Mouse (Mus musculus) heart, adult 2 months (tissue): ENCODE measurements around the gene Cacng3. TPM values are rescaled to one million over a fixed set of nuclear protein-coding genes. Genes with fewer than 3 reads are reported as not detected.

Experiments used
- DNase-seq, 2 experiments: peaks; one replicate each; pipeline ENCODE4 v3.0.0; 2021
- H3K27ac ChIP-seq: fragments of 200-600 bp; 2 replicates; pipeline ENCODE4 v1.8.1; 2022
- H3K27me3 ChIP-seq: fragments of 200-500 bp; 2 replicates; pipeline ENCODE4 v1.6.1; 2012; ENCODE audit warnings: mild to moderate bottlenecking, low read length, inconsistent platforms, mixed read lengths; ENCODE audit not compliant: control insufficient read depth, insufficient read depth
- H3K36me3 ChIP-seq: fragments of 200-500 bp; 2 replicates; pipeline ENCODE4 v1.6.1; 2012; ENCODE audit warnings: low read length, inconsistent platforms; ENCODE audit not compliant: control insufficient read depth, insufficient read depth
- H3K4me1 ChIP-seq: fragments of 200-500 bp; 2 replicates; pipeline ENCODE4 v1.6.1; 2011; ENCODE audit warnings: low read length; ENCODE audit not compliant: control insufficient read depth, insufficient read depth
- H3K4me3 ChIP-seq: fragments of 200-600 bp; 2 replicates; pipeline ENCODE4 v1.8.1; 2022
- H3K79me2 ChIP-seq: fragments of 200-500 bp; replicated peaks from 2 replicates; pipeline ENCODE4 v1.6.1; 2012; ENCODE audit warnings: mild to moderate bottlenecking, inconsistent platforms, low read length, moderate library complexity, mixed read lengths; ENCODE audit not compliant: control insufficient read depth, insufficient read depth
- H3K9ac ChIP-seq: fragments of 200-500 bp; 2 replicates; pipeline ENCODE4 v1.6.1; 2012; ENCODE audit warnings: low read depth, mild to moderate bottlenecking, control low read depth, inconsistent platforms, low read length, mixed read lengths
- CTCF ChIP-seq: fragments of 200-600 bp; IDR thresholded peaks from 2 replicates; pipeline ENCODE4 v1.8.1; 2022; ENCODE audit warnings: antibody characterized with exemption, mild to moderate bottlenecking, moderate library complexity
- EP300 ChIP-seq: fragments of 200-500 bp; IDR thresholded peaks from 2 replicates; pipeline ENCODE4 v1.6.1; 2011; ENCODE audit warnings: low read depth, low read length, control low read depth; ENCODE audit not compliant: insufficient read depth
- POLR2A ChIP-seq: fragments of 200-500 bp; IDR thresholded peaks from 2 replicates; pipeline ENCODE4 v1.6.1; 2011; ENCODE audit warnings: mild to moderate bottlenecking, low read depth, low read length, control low read depth; ENCODE audit not compliant: insufficient read depth
- WGBS: fragments of 180-500 bp; shearing (Covaris S2); methylation state at CpG from one replicate; pipeline ENCODE4 v1.1.7; 2018; 5-methylcytosine and 5-hydroxymethylcytosine counted together
- intact Hi-C: fragments of 180-260 bp; cut with DNase I; formaldehyde crosslinking; loops from one replicate; pipeline ENCODE4 v1.15.1; 2025
- polyA plus RNA-seq: library from polyadenylated mRNA; depleted of rRNA; stranded (reverse); fragments of >200 nt; gene quantifications from 2 replicates; pipeline ENCODE4 v1.2.3, GENCODE M21; 2012
- total RNA-seq, 2 experiments: library from RNA; stranded (reverse); gene quantifications; 2 replicates each; pipeline ENCODE4 v1.2.3; 2021

The Cacng3 gene
- total and polyA plus RNA-seq, 3 experiments = not detected

- peaks cover 4% of the 10 kb centered on the region for H3K4me1 ChIP-seq
- 70% methylated on average over 5 of the region's 5 CpGs for WGBS
- no peak overlapping the region for H3K27ac ChIP-seq
- peaks cover 2% of the 10 kb centered on the region; the same call in 1 of the 2 replicates for H3K36me3 ChIP-seq
- no peak for DNase-seq
- TF ChIP-seq EP300 (no peak), POLR2A (no peak), CTCF (no peak)
- H3K9ac ChIP-seq = no peak overlapping the region
- H3K27me3 ChIP-seq = no peaks in the 10 kb centered on the region
- intact Hi-C loops = loop anchor here (10.0 kb wide), 1 partner anchor 62 kb away; no protein-coding TSS in a partner anchor
- H3K4me3 ChIP-seq = no peak overlapping the region
- H3K79me2 ChIP-seq = no peaks in the 10 kb centered on the region
Measured at GRCm38 (mm10) chr7:122632946-122633345, 37.3 kb upstream of the Cacng3 start.

GRCm38 (mm10) chr7:122633463-122633862 is 36.8 kb upstream of the Cacng3 start:
- Histone ChIP-seq H3K79me2 (no peaks in the 10 kb centered on the region), H3K27ac (no peak overlapping the region), H3K27me3 (no peaks in the 10 kb centered on the region), H3K36me3 (peaks cover 2% of the 10 kb centered on the region; the same call in 1 of the 2 replicates), H3K4me1 (peaks cover 4% of the 10 kb centered on the region), H3K9ac (no peak overlapping the region), H3K4me3 (no peak overlapping the region)
- 79% methylated on average over 5 of the region's 5 CpGs for whole genome bisulfite sequencing
- TF ChIP-seq EP300 = no peak
- TF ChIP-seq CTCF = no peak
- no peak for TF ChIP-seq POLR2A
- no peak for DNase-seq
- intact Hi-C loops = loop anchor here (10.0 kb wide), 1 partner anchor 61 kb away; no protein-coding TSS in a partner anchor

DNA sequence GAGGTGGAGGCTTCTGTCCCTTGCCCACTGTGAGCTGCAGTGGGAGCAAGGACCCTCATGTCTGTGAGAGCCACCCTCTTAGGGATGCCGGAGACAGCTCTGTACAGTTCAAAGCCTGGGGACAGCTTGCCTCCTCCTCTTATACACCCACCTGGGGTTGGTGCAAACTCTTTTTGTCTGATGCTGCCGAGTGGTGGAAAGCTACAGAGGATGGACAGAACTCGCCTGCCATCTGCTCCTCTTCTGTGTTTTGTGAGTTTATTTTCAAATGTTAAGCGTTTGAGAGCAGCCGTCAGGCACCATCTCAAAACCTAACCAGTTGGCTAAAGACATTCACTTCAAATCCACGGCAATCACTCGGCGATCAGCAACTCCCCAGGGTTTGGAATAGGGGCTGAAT is 26.6 kb upstream of the Cacng3 start:
- no peaks in the 10 kb centered on the region for H3K79me2 ChIP-seq
- H3K27me3 ChIP-seq = no peaks in the 10 kb centered on the region
- TF ChIP-seq CTCF (no peak), POLR2A (no peak), EP300 (no peak)
- no peak overlapping the region for H3K27ac ChIP-seq
- H3K9ac ChIP-seq = no peak overlapping the region
- H3K36me3 ChIP-seq = no peaks in the 10 kb centered on the region
- no peaks in the 10 kb centered on the region for H3K4me1 ChIP-seq
- intact Hi-C loops = no loop called here
- WGBS = 88% methylated on average over 8 of the region's 8 CpGs
- no peak for DNase-seq
- H3K4me3 ChIP-seq = no peak overlapping the region

DNA sequence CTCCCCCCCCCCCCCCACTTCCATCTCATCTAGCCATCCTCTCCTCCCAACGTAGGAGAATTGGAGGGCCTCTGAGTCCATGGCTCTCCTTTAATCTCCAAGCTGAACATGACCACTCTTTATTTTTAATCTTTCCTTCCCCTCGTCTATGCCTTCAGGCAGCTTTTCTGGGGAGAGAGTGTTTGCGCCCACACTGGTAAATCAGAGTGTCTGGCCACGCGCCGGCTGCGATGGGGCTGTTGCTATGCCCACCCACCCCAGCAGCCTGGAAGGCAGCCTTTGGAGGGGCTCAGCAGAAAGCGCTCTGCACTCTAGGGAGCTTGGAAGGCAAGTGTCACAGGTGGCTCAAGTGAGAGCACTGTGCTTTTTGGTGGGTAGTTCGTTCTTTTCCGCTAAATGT is 21.0 kb upstream of the Cacng3 start:
- H3K27ac ChIP-seq = no peak overlapping the region
- intact Hi-C loops = no loop called here
- H3K27me3 ChIP-seq = no peaks in the 10 kb centered on the region
- no peaks in the 10 kb centered on the region for H3K79me2 ChIP-seq
- WGBS = 69% methylated on average over 10 of the region's 10 CpGs
- no peak for DNase-seq
- no peaks in the 10 kb centered on the region for H3K36me3 ChIP-seq
- TF ChIP-seq POLR2A = no peak
- TF ChIP-seq EP300 = no peak
- TF ChIP-seq CTCF = no peak
- H3K4me1 ChIP-seq = no peaks in the 10 kb centered on the region
- H3K4me3 ChIP-seq = no peak overlapping the region
- H3K9ac ChIP-seq = no peak overlapping the region

DNA sequence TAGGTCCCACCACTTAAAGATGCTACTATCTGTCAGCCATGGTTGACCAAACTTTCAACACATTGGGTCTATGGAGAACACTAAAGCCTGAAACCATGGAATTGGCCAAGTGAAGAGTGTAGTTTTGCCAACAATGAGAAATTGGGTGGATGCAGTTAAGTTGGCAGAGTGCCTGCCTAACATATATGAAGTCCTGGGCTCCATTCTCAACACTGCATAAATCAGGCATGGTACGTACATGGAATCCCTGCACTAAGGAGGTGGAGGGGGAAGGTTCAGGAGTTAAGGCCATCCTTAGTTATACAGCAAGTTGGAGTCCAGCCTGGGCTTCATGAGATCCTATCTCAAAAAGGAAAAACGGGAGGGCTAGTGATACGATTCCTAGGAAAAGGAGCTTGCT is 17.8 kb upstream of the Cacng3 start:
- Histone ChIP-seq H3K9ac (no peak overlapping the region), H3K79me2 (no peaks in the 10 kb centered on the region), H3K4me1 (no peaks in the 10 kb centered on the region), H3K27ac (no peak overlapping the region), H3K4me3 (no peak overlapping the region), H3K36me3 (no peaks in the 10 kb centered on the region), H3K27me3 (no peaks in the 10 kb centered on the region)
- no peak for DNase-seq
- intact Hi-C loops = no loop called here
- WGBS = 80% methylated on average over 3 of the region's 3 CpGs
- no peak for TF ChIP-seq CTCF
- TF ChIP-seq POLR2A = no peak
- no peak for TF ChIP-seq EP300

- no peak for DNase-seq
- Histone ChIP-seq H3K4me3 (no peak overlapping the region), H3K27me3 (no peaks in the 10 kb centered on the region), H3K27ac (no peak overlapping the region), H3K9ac (no peak overlapping the region), H3K36me3 (no peaks in the 10 kb centered on the region), H3K4me1 (no peaks in the 10 kb centered on the region), H3K79me2 (no peaks in the 10 kb centered on the region)
- intact Hi-C loops = no loop called here
- 89% methylated on average over 3 of the region's 3 CpGs for WGBS
- no peak for TF ChIP-seq EP300
- no peak for TF ChIP-seq POLR2A
- no peak for TF ChIP-seq CTCF
Measured at GRCm38 (mm10) chr7:122656671-122657070, 13.6 kb upstream of the Cacng3 start.
